Mouse (Mus musculus): Measurements from ENCODE around the gene Enox2.

- TF ChIP-seq CTCF (conservative IDR thresholded peaks at IDR 0.05; ENCODE audit: low read length) (no peak), NANOG (IDR thresholded peaks at IDR 0.05; ENCODE audit: borderline replicate concordance, low read length) (no peak)
Observed at GRCm38 (mm10) chrX:49181136-49181535, 106.9 kb downstream of the Enox2 start.
